Mouse (Mus musculus) erythroblast, embryonic 14.5 days (primary cell): ENCODE measurements around the gene Ufd1. TPM values are rescaled to one million over a fixed set of nuclear protein-coding genes. Genes with fewer than 3 reads are reported as not detected.

Source experiments
- H3K27me3 ChIP-seq: 2 replicates; pipeline ENCODE4 v1.6.1; 2012; ENCODE audit warnings: inconsistent platforms; ENCODE audit not compliant: control insufficient read depth
- H3K36me3 ChIP-seq: 2 replicates; pipeline ENCODE4 v1.6.1; 2012; ENCODE audit warnings: mild to moderate bottlenecking, inconsistent platforms; ENCODE audit not compliant: control insufficient read depth
- H3K4me1 ChIP-seq: 2 replicates; pipeline ENCODE4 v1.6.1; 2012; ENCODE audit warnings: inconsistent platforms; ENCODE audit not compliant: control insufficient read depth
- H3K4me3 ChIP-seq: replicated peaks from 2 replicates; pipeline ENCODE3; 2012; ENCODE audit warnings: moderate library complexity, mild to moderate bottlenecking, inconsistent platforms
- H3K9me3 ChIP-seq: 2 replicates; pipeline ENCODE4 v1.6.1; 2012; ENCODE audit warnings: low read length, inconsistent platforms, mixed read lengths; ENCODE audit not compliant: control insufficient read depth
- GATA1 ChIP-seq: IDR thresholded peaks from 2 replicates; pipeline ENCODE4 v1.6.1; 2012; ENCODE audit warnings: low read length, inconsistent platforms, mixed read lengths
- TAL1 ChIP-seq: IDR thresholded peaks from 3 replicates; pipeline ENCODE4 v1.6.1; 2012; ENCODE audit warnings: low read length, inconsistent platforms, mixed read lengths
- polyA plus RNA-seq: library from polyadenylated mRNA; stranded (reverse); fragments of >175 nt; gene quantifications from 2 replicates; pipeline ENCODE4 v1.2.3, GENCODE M21; 2012

The Ufd1 gene
- 2.0 and 2.8 TPM in 2 replicates for polyA plus RNA-seq

DNA sequence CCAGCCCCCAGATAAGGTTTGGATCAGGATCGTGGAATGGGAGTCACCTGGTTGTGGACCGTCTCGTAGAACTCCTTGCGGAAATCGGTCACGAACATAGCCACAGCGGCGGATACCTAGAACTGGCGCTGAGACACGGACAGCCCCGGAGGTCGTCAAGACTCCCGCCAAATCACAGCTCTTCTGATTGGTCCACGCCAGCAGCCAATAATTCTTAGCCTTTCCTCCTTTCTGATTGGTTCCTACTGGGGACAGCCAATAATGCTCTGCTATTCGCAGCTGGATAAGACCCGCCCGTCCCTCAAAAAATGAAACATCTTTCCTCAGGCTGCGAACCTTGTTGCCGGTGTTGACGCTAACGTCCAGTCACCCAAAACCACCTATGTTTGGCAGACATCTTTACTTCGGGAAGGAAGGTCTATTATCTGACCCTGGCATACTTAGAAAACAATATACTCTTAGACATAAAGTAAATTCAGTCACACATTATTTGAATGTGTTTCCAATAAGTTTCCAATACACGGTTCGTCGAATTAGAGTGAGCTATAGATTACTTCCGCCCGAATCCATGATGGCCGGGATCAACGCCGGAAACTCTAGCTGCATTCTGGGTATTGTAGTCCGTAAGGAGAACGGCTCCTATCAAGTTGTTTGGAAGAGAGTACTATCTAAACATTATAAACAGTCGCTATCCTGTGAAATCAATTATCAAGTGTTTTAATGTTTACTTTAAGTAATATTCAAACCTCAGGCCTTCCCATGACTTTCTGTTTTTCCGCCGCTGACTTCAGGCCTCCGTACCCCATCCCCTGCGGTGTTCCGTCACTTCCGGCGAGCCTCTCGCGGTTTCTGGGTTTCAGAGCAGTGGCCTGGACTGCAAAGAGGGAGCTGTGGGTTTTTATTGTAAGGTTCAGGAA lies at the start of gene Ufd1, which contains the start of gene Cdc45:
Gene Ufd1, plus strand, starts transcription at position 312 of the 917 bp plus-strand sequence.
Gene Cdc45, minus strand, starts transcription at position 520 of the 917 bp plus-strand sequence.
- Histone ChIP-seq H3K9me3 (no peaks in the 10 kb centered on the region), H3K27me3 (no peaks in the 10 kb centered on the region), H3K36me3 (peaks cover 71% of the 10 kb centered on the region), H3K4me1 (peaks cover 53% of the 10 kb centered on the region), H3K4me3 (peak within 1 kb of the TSS; percentile 79)
- no peak for TF ChIP-seq GATA1
- TF ChIP-seq TAL1: no peak

DNA sequence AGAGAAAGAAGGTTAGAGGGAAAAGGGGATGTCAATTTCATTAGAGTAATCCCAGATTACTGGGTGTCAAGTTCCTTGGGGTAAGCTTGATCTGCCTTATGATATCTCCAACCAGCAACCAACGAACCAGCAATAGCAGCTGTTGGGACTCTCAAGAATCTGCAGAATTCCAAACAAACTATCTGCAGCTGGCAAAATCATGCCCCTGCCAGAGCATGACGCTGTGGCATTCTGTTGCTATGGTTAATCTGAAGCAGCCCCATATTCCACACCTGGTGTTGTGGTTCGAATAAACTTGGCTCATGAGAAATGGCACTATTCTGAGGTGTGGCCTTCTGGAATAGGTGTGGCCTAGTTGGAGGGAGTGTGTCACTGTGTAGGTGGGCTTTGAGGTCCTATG lies 48.6 kb upstream of the Ufd1 start:
- Histone ChIP-seq H3K4me3 (no peak overlapping the region), H3K4me1 (no peaks in the 10 kb centered on the region), H3K27me3 (peaks cover 2% of the 10 kb centered on the region; the same call in 1 of the 2 replicates), H3K9me3 (no peaks in the 10 kb centered on the region), H3K36me3 (no peaks in the 10 kb centered on the region)
- no peak for TF ChIP-seq GATA1
- no peak for TF ChIP-seq TAL1

DNA sequence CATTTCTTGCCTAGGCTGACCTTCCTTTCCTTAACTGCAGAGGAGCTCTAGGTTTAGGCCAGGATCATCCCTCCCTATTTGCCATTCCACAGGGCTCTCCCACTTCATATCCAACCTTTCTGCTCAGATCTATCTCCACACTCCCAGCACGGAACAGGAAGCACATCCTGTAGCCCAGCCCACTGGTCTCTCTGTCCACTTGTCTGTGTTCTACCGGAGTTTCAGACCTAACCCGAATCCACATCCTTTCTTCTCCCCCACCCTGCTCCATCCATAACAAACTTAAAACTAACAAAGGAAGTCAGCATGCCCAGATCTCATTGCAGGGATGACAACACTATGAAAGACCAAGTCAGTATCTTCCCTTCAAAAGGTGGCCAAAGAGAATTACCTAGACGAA lies 45.2 kb upstream of the Ufd1 start:
- peaks cover 3% of the 10 kb centered on the region; the same call in 1 of the 2 replicates for H3K27me3 ChIP-seq
- TF ChIP-seq TAL1 (no peak), GATA1 (no peak)
- H3K4me3 ChIP-seq: no peak overlapping the region
- H3K4me1 ChIP-seq: no peaks in the 10 kb centered on the region
- H3K36me3 ChIP-seq: no peaks in the 10 kb centered on the region
- H3K9me3 ChIP-seq: no peaks in the 10 kb centered on the region

DNA sequence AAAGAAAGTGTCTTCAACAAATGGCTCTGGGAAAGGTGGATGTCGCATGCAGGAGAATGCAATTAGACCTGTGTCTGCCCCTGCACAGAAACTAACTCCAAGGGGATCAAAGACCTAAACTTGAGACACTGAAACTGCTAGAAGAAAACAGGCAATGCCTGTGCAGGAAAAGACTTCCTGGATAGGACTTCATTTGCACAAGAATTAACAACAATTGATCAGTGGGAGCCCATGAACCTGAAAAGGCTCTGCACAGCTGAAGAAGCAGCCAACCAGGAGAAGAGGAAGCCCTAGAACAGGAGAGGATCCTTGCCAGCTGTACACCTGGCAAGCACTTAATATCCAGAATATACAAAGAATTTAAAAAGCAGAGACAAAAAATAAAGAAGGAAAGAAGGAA lies 42.1 kb upstream of the Ufd1 start:
- Histone ChIP-seq H3K27me3 (peaks cover 11% of the 10 kb centered on the region), H3K36me3 (no peaks in the 10 kb centered on the region), H3K4me1 (no peaks in the 10 kb centered on the region), H3K4me3 (no peak overlapping the region), H3K9me3 (no peaks in the 10 kb centered on the region)
- TF ChIP-seq TAL1: no peak

DNA sequence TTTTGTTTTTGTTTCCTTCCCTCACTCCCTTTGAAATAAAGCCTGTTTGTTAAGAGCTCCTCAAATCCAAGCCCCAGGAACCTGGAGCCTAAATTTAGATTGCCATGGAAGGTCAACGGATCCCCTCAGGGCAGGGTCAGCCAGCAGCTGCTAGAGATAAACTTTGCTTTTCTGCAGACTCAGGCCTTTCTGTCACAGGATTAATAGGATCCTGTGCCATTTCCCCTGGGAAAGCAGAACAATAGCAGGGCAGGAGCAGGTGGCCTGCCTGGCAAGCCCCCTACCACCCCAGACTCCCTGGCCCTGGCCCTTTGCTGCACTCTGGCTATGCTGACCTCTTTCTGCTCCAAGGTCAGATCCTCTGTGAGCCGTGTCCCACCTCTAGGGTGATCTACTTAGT lies 37.6 kb upstream of the Ufd1 start:
- TF ChIP-seq GATA1 (no peak), TAL1 (no peak)

DNA sequence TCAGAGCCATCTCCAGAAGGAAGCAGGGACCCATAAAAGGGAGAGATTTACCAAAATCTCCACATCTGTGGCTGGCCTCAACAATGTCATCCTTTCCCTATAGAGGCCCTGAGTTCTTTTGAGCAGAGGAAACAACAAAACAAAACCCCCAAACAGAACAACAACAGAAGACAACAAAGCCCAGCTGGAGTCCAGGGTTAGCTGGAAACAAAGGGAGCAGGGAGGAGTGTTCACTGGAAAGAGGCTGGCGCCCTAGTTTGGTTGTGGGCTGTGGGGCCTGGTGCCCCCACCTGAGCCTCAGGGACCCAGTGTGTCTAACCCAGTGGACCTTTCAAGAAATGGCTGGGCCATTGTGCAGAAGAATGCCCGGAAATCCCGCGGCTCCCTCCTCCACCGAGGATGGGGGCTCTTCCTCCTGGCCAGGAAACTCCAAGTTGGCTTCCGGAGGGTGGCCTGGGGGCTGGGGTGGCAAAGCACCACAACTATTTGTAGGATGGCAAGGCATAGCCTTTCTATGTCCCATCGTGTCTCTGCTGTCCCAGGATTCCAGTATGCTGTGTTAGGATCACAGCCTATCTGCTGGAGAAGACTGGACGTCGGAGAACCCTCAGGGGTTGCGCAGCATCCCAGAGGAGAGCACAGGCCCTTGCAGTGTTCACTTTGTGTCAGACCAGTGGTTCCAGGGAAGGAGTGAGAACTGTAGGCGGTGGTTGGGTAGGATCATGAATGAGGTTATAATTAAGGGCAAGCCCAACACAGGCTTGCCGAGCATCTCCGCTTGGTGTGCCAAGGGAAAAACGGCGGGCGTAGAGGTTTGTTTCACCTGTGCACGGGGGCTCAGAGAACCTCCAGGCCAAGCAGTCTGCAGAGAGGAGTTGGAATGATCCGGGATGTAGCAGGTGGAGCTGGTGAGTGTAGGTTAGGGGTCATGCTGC lies 35.7 kb upstream of the Ufd1 start:
- H3K36me3 ChIP-seq: peaks cover 17% of the 10 kb centered on the region
- no peak for TF ChIP-seq TAL1
- TF ChIP-seq GATA1: no peak
- H3K4me3 ChIP-seq: no peak overlapping the region
- H3K4me1 ChIP-seq: no peaks in the 10 kb centered on the region
- peaks cover 6% of the 10 kb centered on the region; the same call in 1 of the 2 replicates for H3K9me3 ChIP-seq
- H3K27me3 ChIP-seq: peaks cover 58% of the 10 kb centered on the region

More for the DNA sequence above, 37.6 kb upstream of the Ufd1 start:
- no peaks in the 10 kb centered on the region; the same call in 1 of the 2 replicates for H3K36me3 ChIP-seq
- H3K9me3 ChIP-seq: peaks cover 6% of the 10 kb centered on the region; the same call in 1 of the 2 replicates
- no peak overlapping the region for H3K4me3 ChIP-seq
- no peaks in the 10 kb centered on the region for H3K4me1 ChIP-seq
- H3K27me3 ChIP-seq: peaks cover 53% of the 10 kb centered on the region

DNA sequence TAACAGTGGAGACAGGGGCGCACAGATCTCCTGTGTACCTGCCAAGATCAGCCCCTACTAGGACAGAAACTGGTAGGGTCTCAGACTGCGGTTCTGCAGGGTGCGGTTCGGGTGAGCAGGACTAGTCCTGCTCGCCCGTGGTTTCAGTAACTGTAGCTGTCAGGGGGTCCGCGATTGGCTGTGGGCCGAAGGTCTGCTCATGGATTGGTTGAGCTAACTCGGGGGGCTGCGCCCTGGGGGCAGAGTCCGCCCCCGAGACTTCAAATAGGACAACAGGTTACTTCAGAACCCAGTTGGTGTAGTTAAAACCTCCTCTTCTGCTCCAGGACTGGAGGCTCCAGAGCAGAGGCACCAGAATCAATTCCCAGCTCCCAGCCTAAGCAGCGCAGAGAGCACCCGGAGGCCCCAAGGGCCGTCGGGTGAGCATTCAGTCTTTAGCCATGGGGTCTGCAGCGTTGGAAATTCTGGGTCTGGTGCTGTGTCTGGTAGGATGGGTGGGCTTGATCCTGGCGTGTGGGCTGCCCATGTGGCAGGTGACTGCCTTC lies 35.0 kb upstream of the Ufd1 start, which contains the start of gene Cldn5:
Gene Cldn5, plus strand, starts transcription at position 292 of the 545 bp plus-strand sequence.
- Histone ChIP-seq H3K4me1 (no peaks in the 10 kb centered on the region), H3K36me3 (peaks cover 24% of the 10 kb centered on the region), H3K4me3 (peak within 1 kb of the TSS; percentile 13), H3K27me3 (peaks cover 56% of the 10 kb centered on the region), H3K9me3 (peaks cover 6% of the 10 kb centered on the region; the same call in 1 of the 2 replicates)
- TF ChIP-seq TAL1: no peak
- TF ChIP-seq GATA1: no peak
